Mouse (Mus musculus) lung, embryonic 15.5 days (tissue): ENCODE data around the gene Ech1. TPM values are rescaled to one million over a fixed set of nuclear protein-coding genes. Genes with fewer than 3 reads are reported as not detected.

ENCODE experiments used
- ATAC-seq: fragments of 200-750 bp; cut with Nextera tagmentation; 2 replicates; pipeline ENCODE4 v1.8.0; 2017; ENCODE audit warnings: moderate number of reproducible peaks, borderline replicate concordance; ENCODE audit not compliant: low FRiP score, low TSS enrichment; ENCODE audit errors: extremely low read depth
- H3K27ac ChIP-seq: fragments of 300-500 bp; sonication (generic); 2 replicates; pipeline ENCODE4 v1.5.1; 2015; ENCODE audit warnings: moderate library complexity, mild to moderate bottlenecking, inconsistent platforms
- H3K27me3 ChIP-seq: fragments of 300-500 bp; sonication (generic); 2 replicates; pipeline ENCODE4 v1.6.1; 2015; ENCODE audit warnings: inconsistent platforms
- H3K36me3 ChIP-seq: fragments of 300-500 bp; sonication (generic); 2 replicates; pipeline ENCODE4 v1.6.1; 2015; ENCODE audit warnings: inconsistent platforms
- H3K4me1 ChIP-seq: fragments of 300-500 bp; sonication (generic); 2 replicates; pipeline ENCODE4 v1.6.1; 2015; ENCODE audit warnings: inconsistent platforms
- H3K4me2 ChIP-seq: fragments of 300-500 bp; sonication (generic); 2 replicates; pipeline ENCODE4 v1.6.1; 2015; ENCODE audit warnings: inconsistent platforms, mild to moderate bottlenecking, moderate library complexity
- H3K4me3 ChIP-seq: fragments of 300-500 bp; sonication (generic); 2 replicates; pipeline ENCODE4 v1.5.1; 2015; ENCODE audit warnings: mild to moderate bottlenecking, inconsistent platforms
- H3K9ac ChIP-seq: fragments of 300-500 bp; sonication (generic); 2 replicates; pipeline ENCODE4 v1.6.1; 2015; ENCODE audit warnings: inconsistent platforms
- H3K9me3 ChIP-seq: fragments of 300-500 bp; sonication (generic); 2 replicates; pipeline ENCODE4 v1.6.1; 2016; ENCODE audit warnings: inconsistent platforms
- WGBS: fragments of 180-500 bp; shearing (Covaris S2); methylation state at CpG from one replicate; pipeline ENCODE4 v1.1.7; 2015; 5-methylcytosine and 5-hydroxymethylcytosine counted together
- polyA plus RNA-seq: library from polyadenylated mRNA; unstranded; fragments of >200 nt; fragmentation: Nextera tagmentation; extraction: Ambion mirVana; gene quantifications from 2 replicates; pipeline ENCODE4 v1.2.1, GENCODE M21; 2015

The Ech1 gene
- polyA plus RNA-seq, 1 experiment from 2014 or later: 162 TPM

- H3K9ac ChIP-seq: no peak overlapping the region
- no peak for ATAC-seq
- H3K4me2 ChIP-seq: no peak overlapping the region
- no peaks in the 10 kb centered on the region for H3K36me3 ChIP-seq
- H3K4me1 ChIP-seq: no peaks in the 10 kb centered on the region
- H3K4me3 ChIP-seq: no peak overlapping the region
- WGBS: 77% methylated on average over 9 of the region's 9 CpGs
- H3K9me3 ChIP-seq: no peaks in the 10 kb centered on the region
- no peaks in the 10 kb centered on the region; the same call in 1 of the 2 replicates for H3K27me3 ChIP-seq
- no peak overlapping the region for H3K27ac ChIP-seq
These were observed 13.3 kb downstream of the Ech1 start for GRCm38 (mm10) chr7:28838331-28838730.

- ATAC-seq: peak; percentile 70; the same call in 1 of the 2 replicates
- Histone ChIP-seq H3K9me3 (no peaks in the 10 kb centered on the region), H3K27ac (no peak overlapping the region), H3K36me3 (no peaks in the 10 kb centered on the region), H3K27me3 (no peaks in the 10 kb centered on the region), H3K9ac (no peak overlapping the region), H3K4me2 (no peak overlapping the region), H3K4me1 (no peaks in the 10 kb centered on the region), H3K4me3 (no peak overlapping the region)
- WGBS: 38% methylated on average over 1 of the region's 1 CpGs
These were observed 22.3 kb downstream of the Ech1 start for GRCm38 (mm10) chr7:28847273-28847672.

- 33% methylated on average over 1 of the region's 1 CpGs for WGBS
- Histone ChIP-seq H3K9me3 (no peaks in the 10 kb centered on the region), H3K4me3 (no peak overlapping the region), H3K27me3 (no peaks in the 10 kb centered on the region), H3K27ac (no peak overlapping the region), H3K4me2 (no peak overlapping the region), H3K9ac (no peak overlapping the region), H3K36me3 (no peaks in the 10 kb centered on the region), H3K4me1 (no peaks in the 10 kb centered on the region)
- ATAC-seq: no peak
These were observed 24.8 kb downstream of the Ech1 start for GRCm38 (mm10) chr7:28849700-28850236.

- Histone ChIP-seq H3K36me3 (no peaks in the 10 kb centered on the region), H3K9ac (no peak overlapping the region), H3K4me3 (no peak overlapping the region), H3K27me3 (no peaks in the 10 kb centered on the region), H3K4me2 (no peak overlapping the region), H3K27ac (no peak overlapping the region), H3K9me3 (no peaks in the 10 kb centered on the region), H3K4me1 (no peaks in the 10 kb centered on the region)
- ATAC-seq: no peak
- WGBS: 79% methylated on average over 4 of the region's 4 CpGs
These were observed 25.6 kb downstream of the Ech1 start for GRCm38 (mm10) chr7:28850642-28851041.

- WGBS: 84% methylated on average over 2 of the region's 2 CpGs
- Histone ChIP-seq H3K36me3 (no peaks in the 10 kb centered on the region), H3K9ac (no peak overlapping the region), H3K9me3 (no peaks in the 10 kb centered on the region), H3K4me2 (no peak overlapping the region), H3K4me3 (no peak overlapping the region), H3K4me1 (peaks cover 11% of the 10 kb centered on the region), H3K27me3 (no peaks in the 10 kb centered on the region), H3K27ac (no peak overlapping the region)
- no peak for ATAC-seq
These were observed 34.9 kb downstream of the Ech1 start for GRCm38 (mm10) chr7:28859953-28860352.

- 85% methylated on average over 6 of the region's 6 CpGs for WGBS
These were observed 35.9 kb downstream of the Ech1 start for GRCm38 (mm10) chr7:28860898-28861297.

GRCm38 (mm10) chr7:28862817-28863499 lies 37.9 kb downstream of the Ech1 start:
- ATAC-seq: no peak

More at GRCm38 (mm10) chr7:28860898-28861297, 35.9 kb downstream of the Ech1 start:
- Histone ChIP-seq H3K36me3 (no peaks in the 10 kb centered on the region), H3K27me3 (no peaks in the 10 kb centered on the region), H3K4me3 (no peak overlapping the region), H3K4me2 (no peak overlapping the region), H3K9ac (no peak overlapping the region), H3K27ac (no peak overlapping the region), H3K9me3 (no peaks in the 10 kb centered on the region), H3K4me1 (peaks cover 17% of the 10 kb centered on the region)
- ATAC-seq: no peak

GRCm38 (mm10) chr7:28863540-28863939 lies 38.5 kb downstream of the Ech1 start, which contains the start of gene Lgals7:
TSS of gene Lgals7 (plus strand) at chr7:28863853.
- H3K9ac ChIP-seq: no peak within 1 kb of the TSS
- H3K4me1 ChIP-seq: peaks cover 25% of the 10 kb centered on the region
- H3K27me3 ChIP-seq: no peaks in the 10 kb centered on the region
- H3K27ac ChIP-seq: no peak within 1 kb of the TSS
- H3K9me3 ChIP-seq: no peaks in the 10 kb centered on the region
- ATAC-seq: no peak
- WGBS: 62% methylated on average over 6 of the region's 6 CpGs
- peak within 1 kb of the TSS; percentile 22 for H3K4me2 ChIP-seq
- H3K4me3 ChIP-seq: no peak within 1 kb of the TSS
- H3K36me3 ChIP-seq: no peaks in the 10 kb centered on the region

More at GRCm38 (mm10) chr7:28862817-28863499, 37.9 kb downstream of the Ech1 start:
- 69% methylated on average over 15 of the region's 15 CpGs for WGBS
- Histone ChIP-seq H3K4me3 (no peak overlapping the region), H3K27me3 (no peaks in the 10 kb centered on the region), H3K4me1 (peaks cover 25% of the 10 kb centered on the region), H3K4me2 (no peak overlapping the region), H3K9ac (no peak overlapping the region), H3K27ac (no peak overlapping the region), H3K9me3 (no peaks in the 10 kb centered on the region), H3K36me3 (no peaks in the 10 kb centered on the region)

- Histone ChIP-seq H3K4me2 (peak overlapping the region; percentile 22), H3K27me3 (no peaks in the 10 kb centered on the region), H3K27ac (no peak overlapping the region), H3K9me3 (no peaks in the 10 kb centered on the region), H3K4me1 (peaks cover 25% of the 10 kb centered on the region), H3K9ac (no peak overlapping the region), H3K4me3 (no peak overlapping the region), H3K36me3 (no peaks in the 10 kb centered on the region)
- 42% methylated on average over 9 of the region's 9 CpGs for WGBS
- ATAC-seq: no peak
These were observed 39.3 kb downstream of the Ech1 start for GRCm38 (mm10) chr7:28864288-28864750.

GRCm38 (mm10) chr7:28865481-28866300 lies 40.7 kb downstream of the Ech1 start:
- no peaks in the 10 kb centered on the region for H3K9me3 ChIP-seq
- WGBS: 33% methylated on average over 33 of the region's 33 CpGs
- H3K27ac ChIP-seq: no peak overlapping the region

GRCm38 (mm10) chr7:28866769-28867507 lies 41.9 kb downstream of the Ech1 start:
- no peaks in the 10 kb centered on the region for H3K27me3 ChIP-seq
- H3K27ac ChIP-seq: no peak overlapping the region
- no peak overlapping the region for H3K9ac ChIP-seq
- WGBS: 90% methylated on average over 28 of the region's 28 CpGs
- peaks cover 25% of the 10 kb centered on the region for H3K4me1 ChIP-seq
- peak overlapping the region; percentile 45 for H3K4me2 ChIP-seq
- no peaks in the 10 kb centered on the region for H3K9me3 ChIP-seq
- no peak for ATAC-seq
- no peak overlapping the region for H3K4me3 ChIP-seq
- no peaks in the 10 kb centered on the region for H3K36me3 ChIP-seq

More at GRCm38 (mm10) chr7:28865481-28866300, 40.7 kb downstream of the Ech1 start:
- Histone ChIP-seq H3K36me3 (no peaks in the 10 kb centered on the region), H3K9ac (peak overlapping the region; percentile 29; the same call in 1 of the 2 replicates), H3K27me3 (no peaks in the 10 kb centered on the region), H3K4me3 (peak overlapping the region; percentile 15; the same call in 1 of the 2 replicates), H3K4me2 (peak overlapping the region; percentile 58), H3K4me1 (peaks cover 25% of the 10 kb centered on the region)
- ATAC-seq: peak; percentile 68; the same call in 1 of the 2 replicates
